Mouse (Mus musculus) kidney, postnatal 25 days (tissue): ENCODE measurements around the gene Smyd1.
"Not testable (repeated sequence)": the region's sequence is repeated elsewhere in the genome, so short reads cannot be mapped to it uniquely, and the experiment has no call there.

ENCODE experiments used
- DNase-seq, 2 experiments: peaks; one replicate each; pipeline ENCODE4 v3.0.0; 2021; ENCODE audit warnings: mixed read lengths in 2 of 2

Gene Smyd1

DNA sequence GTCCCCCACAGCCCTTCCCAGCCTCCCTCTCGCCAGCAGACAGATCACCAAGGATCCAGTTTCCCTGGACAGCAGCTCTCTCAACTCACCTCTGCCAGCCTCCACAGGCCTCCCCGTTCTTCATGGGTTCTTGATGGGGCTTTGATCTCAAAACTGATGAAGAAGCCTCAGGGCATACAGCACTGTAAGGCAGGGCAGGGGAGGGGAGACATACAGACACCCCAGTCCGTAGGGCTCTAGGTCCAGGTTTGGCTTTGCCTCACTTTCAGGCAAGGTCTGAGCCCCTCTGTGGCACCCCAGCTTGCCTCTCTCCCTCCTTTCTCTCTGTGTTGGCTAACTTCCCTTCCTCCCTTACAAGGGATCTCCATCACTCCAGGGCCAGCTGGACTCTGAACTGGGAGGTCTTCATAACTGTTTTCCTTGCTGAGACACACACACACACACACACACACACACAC is at the start of gene Smyd1:
TSS of gene Smyd1 (minus strand) at position 408 of the 458 bp plus-strand sequence.
- no peak for DNase-seq

DNA sequence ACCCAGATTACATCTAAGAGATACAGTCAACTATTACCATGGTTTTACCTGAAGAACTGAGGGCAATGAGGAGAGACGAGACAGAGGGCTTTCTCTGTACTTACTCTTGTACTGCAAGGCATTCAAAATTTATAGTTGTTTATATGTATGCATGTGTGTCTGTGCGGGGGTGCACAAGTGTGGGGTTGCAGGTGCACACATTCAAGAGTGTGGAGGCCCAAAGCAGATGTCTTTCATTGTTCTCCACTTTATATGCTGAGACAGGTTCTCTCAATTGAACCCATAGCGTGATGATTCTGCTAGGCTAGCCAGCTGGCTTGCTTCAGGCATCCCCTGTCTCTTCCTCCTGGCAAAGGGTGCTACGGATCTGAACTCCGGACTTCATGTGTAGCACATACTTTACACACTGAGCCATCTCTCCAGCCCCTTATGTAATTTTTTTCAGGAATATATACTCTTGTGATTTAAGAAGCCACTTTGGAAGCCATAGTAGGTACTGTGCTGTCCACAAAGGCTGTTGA is 49.1 kb upstream of the Smyd1 start:
- no peak for DNase-seq

DNA sequence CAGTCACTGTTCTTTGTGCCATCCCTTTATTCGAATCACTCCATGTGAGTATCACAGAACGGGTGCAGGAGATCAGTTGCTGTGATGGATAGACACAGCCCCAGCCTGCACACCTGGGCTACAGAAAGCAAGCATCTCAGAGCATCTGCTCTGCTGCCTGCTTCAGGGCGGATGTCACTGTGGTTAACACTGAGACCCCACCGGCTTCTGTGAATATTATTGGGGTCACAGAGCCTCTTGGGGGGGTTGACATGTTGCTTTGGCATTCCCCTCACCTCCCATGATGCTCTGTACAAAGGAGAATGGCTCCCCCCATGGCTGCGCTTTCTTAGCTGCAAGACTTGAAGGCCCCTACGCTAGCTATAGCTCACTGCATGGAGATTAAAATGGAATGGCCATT is 47.4 kb upstream of the Smyd1 start:
- no peak for DNase-seq

DNA sequence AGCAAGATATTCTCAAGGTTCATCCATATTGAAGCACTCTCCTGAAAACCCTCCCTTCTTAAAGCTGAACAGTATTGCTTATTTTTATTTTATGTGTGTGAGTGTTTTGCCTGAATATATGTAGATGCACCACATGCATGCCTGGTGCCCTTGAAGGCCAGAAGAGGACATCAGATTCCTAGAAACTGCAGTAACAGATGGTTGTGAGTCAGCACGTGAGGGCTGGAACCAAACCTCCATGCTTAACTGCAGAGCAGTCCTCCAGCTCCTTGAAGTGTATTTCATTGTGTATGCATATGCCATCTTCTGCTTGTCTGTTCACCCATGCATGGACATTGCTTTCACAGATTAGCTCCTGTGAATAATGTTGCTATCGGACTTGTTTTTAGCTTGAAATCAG is 42.0 kb upstream of the Smyd1 start:
- DNase-seq, result no peak

DNA sequence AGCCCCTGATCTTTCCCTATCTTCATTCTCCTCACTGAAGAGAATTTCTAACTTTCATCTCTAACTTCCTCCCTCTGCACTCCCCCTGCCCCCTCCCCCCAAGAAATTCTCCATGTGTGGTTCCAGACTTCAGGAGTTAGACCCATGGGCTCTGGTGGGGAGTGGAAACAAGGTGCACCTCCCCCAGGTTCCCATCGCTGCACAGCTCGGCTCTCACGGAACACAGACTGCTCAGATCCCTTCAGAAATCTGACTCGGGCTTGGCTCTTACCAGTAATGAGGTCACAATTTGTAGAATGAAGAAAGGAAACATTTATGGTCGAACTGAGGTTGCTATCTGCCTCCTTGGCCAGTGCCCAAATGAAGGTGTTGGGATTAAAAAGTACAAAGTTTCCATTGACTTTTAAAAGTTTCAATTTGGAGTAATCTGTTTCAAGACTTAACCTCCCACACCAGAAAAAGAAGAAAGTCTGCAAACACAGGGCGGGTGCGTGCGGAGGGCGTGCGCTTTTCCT is 39.2 kb upstream of the Smyd1 start:
- DNase-seq, result no peak

DNA sequence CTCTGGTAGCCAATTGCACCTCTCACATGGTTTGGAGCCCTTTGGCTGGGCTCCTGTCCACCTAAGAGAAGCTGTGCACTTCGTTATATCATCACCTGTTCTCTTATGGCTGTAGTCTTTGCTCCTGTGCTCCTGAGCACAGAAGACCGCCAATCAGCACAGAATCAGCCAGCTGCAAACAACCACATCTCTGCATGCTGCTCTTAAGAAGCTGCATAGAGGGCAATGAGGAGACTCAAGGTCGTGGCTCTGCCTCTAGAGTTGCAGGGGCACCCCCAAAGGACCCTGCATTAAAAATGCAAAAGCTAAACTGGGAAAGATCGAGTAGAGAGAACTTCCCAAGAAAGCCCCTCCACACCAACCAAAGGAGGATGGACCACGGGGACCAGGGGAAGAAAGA is 38.7 kb upstream of the Smyd1 start:
- DNase-seq, result no peak

DNA sequence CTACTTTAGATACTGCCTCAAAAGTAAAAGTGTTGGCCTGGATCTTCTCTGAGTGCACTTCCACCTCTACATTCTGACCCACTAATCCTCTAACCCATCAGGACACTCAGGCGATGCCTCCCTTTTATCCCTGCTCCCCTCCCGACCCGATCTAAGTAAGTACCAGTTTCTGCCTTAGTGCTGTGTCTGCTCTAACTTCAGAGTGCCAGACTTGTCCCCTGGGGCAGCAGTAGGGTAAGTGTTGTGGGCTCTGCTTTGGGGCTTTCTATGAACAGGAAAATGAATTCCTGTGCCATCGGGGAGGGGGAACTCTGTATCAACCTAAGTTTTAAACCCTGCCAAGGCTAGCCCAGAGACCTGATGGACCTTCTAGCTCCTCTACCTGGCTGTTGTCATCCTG is 38.2 kb upstream of the Smyd1 start:
- DNase-seq, result no peak

GRCm38 (mm10) chr6:71357493-71357892 is 35.5 kb upstream of the Smyd1 start:
- DNase-seq, result no peak

DNA sequence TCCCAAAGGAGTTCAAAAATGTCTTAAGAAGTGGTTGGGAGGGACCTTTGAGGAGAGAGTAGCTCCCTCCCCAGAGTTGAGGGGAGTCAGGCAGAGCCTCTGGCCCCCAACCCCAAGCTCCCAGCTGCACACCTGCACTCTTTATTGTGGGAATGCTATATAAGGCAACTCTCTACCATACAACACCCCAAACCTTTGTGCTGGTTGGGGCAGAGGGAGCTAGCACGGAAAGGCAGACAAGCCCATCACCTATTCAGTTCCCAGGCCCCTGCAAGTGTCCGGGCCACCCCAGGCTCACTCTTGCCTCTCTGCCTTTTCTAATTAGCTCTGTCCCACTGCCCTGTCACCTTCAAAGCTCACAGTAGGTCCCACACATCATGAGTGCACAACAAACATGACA is 31.7 kb upstream of the Smyd1 start:
- no peak for DNase-seq

- no peak for DNase-seq
Measured at GRCm38 (mm10) chr6:71352866-71353427, 30.9 kb upstream of the Smyd1 start.

GRCm38 (mm10) chr6:71352201-71352600 is 30.2 kb upstream of the Smyd1 start:
- no peak for DNase-seq

DNA sequence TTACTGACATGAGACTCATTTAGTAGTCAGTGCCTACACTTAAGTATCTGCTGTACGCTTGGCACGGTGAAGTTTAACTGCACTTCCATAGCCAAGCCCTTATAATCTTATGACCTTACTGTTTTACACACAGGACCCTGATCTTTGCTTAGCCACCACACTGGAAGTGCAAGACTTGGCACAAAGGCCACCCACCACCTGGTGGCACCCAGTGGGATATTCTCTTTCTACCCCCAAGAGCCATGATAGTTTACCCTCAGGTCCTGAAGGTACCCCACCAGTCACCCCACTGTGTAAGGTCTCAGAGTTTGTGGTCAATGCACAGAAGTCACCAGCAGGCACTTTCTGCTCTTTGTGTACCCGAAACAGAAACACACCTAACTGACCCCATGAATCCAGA is 29.2 kb upstream of the Smyd1 start:
- no peak for DNase-seq

DNA sequence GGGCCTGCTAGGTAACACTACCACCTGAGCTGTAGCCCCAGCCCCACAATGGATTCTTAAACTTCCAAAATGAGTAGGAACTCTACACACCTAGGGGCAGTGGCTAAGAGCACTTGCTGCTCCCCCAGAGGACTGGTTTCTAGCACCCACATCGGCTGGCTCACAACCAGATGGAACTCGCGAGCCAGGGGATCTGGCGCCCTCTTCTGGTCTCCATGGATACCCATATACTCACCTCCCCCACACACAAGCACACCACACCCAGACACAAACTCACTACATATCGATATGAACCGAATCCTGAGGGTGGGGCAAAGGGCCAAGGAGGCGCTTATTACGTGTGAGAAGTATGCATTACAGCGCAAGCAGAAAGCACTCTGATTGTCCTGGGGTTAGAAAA is 26.0 kb upstream of the Smyd1 start:
- DNase-seq, result peak in 1 of 2 experiments; percentile 30

GRCm38 (mm10) chr6:71341179-71341578 is 19.1 kb upstream of the Smyd1 start:
- DNase-seq, result no peak

- no peak for DNase-seq
Measured at GRCm38 (mm10) chr6:71339351-71339750, 17.3 kb upstream of the Smyd1 start.

GRCm38 (mm10) chr6:71338941-71339340 is 16.9 kb upstream of the Smyd1 start:
- no peak for DNase-seq

DNA sequence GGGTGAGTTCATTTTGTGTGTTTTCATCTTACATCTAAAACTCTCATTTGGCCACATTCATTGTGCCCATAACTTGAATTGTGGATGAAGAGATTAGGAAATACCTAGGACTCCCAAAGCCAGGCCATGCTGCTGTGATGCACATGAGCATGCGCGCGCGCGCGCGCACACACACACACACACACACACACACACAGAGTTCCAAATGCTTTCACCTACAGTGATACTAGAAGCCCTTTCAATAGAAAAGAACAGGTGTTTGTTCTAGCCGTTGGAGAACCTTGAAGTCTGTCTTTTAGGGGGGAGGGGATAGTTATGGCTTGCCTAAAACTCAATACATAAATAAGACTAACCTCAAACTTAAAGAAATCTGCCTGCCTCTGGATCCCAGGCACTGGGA is 15.6 kb upstream of the Smyd1 start:
- no peak for DNase-seq

DNA sequence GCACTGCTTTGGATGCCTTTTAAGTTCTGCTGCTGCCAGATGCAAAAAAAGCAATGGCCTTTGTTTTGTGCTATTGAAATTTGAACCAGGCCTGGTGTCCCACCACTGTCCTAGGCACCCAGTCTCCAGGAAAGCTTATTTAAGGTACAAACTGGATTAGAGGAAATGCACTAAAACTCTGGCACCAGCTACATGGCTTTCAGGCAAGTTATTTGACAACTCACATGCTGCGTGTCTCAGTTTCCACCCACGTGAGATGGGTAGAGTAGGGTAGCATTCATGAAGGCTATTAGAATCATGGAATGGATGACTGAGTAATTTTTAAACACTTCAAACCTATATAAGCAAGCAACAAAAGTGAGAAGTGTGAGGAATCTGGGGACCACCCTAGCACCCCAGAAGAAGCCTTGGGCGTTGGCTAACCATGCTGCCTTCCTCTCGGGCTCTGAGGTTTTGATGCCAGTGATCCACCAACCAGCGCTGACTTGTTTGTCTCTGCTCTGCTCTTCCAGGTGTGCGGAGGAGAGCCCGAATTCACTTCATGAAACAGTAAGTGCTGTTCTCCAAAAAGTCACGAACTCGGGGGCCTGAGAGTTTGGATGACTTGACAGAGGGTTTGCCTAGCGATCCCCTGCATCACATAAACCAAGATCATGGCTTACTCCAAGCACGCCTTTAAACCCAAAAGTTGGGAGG is 11.7 kb upstream of the Smyd1 start:
- no peak for DNase-seq

GRCm38 (mm10) chr6:71333031-71333430 is 11.0 kb upstream of the Smyd1 start:
- no peak for DNase-seq

DNA sequence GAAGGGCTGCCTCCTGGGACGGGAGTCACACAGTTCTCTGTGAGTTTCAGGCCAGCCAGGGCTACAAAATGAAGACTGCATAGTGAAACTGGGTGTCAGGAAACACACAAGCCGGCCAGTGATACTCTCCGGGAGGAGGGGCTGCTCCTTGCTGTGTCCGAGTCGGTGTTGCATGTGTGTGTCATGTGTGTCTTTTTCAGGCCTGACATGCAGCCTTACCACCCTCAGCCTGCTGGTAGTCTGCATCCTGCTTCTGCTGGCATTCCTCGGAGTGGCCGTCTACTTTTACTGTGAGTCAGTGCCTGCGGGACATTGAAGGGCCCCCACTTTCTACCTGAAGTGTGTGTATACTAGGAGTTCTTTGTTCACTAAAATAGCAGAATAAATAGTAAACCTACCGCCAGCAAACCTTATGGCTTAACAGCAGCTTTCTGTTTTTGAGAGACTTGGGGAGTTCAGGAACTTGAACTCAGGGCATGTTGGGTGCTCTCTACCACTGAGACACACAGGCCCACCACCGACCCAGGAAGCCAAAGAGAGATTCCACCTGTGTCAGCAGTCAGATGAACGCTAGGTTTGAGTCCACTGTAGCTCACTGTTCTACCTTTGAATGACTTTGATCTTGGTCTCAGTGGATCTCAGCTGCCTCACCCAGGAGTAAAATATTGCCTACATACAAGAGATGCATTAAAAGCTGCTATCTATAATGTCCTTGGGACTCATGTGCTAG is 10.4 kb upstream of the Smyd1 start:
- DNase-seq, result no peak

DNA sequence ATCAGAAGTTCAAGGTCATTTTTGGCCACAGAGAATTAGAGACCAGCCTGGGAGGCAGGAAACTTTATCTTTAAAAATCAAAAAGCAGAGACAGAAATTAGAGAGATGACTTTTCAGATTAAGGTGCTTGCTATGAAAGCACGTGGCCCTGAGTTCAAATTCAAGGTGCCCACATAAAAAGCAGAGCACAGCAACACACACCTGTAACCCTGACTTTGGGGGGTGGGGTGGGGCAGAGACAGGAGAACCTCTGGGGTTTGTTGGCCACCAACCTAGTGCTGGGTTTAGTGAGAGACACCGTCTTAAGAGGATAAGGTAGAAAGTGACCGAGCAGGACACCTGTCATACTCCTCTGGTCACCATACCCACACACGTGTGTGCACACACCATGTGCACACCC is 9.5 kb upstream of the Smyd1 start:
- not testable (repeated sequence) for DNase-seq

DNA sequence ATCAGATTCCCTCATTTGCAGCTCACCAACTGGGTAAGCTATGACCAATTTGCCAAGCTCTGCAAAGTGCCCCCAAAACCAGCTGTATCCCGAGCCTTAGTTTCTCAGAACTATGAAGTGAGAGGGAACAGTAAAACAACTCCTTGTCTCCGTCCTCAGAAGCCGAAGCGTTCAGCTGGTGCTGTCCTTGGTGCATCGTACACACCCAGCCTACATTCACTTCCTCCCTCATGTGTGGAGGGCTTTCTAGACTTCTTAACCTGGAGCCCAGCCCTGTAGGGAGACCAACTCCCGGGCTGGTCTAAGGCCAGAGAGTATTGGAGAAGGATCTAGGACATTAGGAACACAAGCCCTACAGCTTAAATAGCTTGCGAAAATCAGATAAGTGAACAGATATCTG is 8.5 kb upstream of the Smyd1 start:
- no peak for DNase-seq

GRCm38 (mm10) chr6:71329881-71330280 is 7.8 kb upstream of the Smyd1 start:
- DNase-seq, result no peak

- no peak for DNase-seq
Measured at GRCm38 (mm10) chr6:71324816-71325215, 2.8 kb upstream of the Smyd1 start.
